Mouse (Mus musculus): ENCODE results near the gene Eif2s1. TPM values are rescaled to one million over a fixed set of nuclear protein-coding genes. Genes with fewer than 3 reads are reported as not detected.
"Not testable (repeated sequence)": the region's sequence is repeated elsewhere in the genome, so short reads cannot be mapped to it uniquely, and the experiment has no call there.

Gene Eif2s1
- polyA plus RNA-seq, 1 experiment = 8.6 TPM

DNA sequence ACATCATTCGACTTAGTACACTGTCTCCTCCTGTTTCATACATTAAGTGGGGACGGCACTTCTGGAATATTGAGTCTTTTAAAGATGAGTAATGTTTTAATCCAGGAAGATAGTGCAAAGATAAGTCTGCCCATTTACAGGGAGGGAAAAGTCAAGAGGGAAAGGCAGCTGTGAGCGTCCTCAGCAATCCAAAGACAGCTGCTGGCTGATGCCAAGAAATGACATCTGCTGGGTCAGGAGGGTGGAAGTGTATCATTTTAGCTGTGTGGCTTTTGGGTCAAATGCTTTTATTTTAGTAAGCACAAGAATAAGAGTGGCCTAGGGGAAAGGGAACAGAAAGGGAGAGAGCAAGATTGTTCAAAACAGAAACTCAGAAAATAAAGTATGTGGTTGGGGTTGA lies 60.4 kb downstream of the Eif2s1 start:
- no peak overlapping the region for H3K4me3 ChIP-seq (replicated peaks; ENCODE audit: extremely low read depth, low read depth, low read length)
- no peak for DNase-seq
- 61% methylated on average over 3 of the region's 3 CpGs for WGBS
- TF ChIP-seq CTCF (IDR thresholded peaks at IDR 0.05; ENCODE audit: insufficient read depth, low read length) = no peak
- no peak for TF ChIP-seq POLR2A (IDR thresholded peaks at IDR 0.05; ENCODE audit: borderline replicate concordance, extremely low read depth, low read depth, low read length)
- peaks cover 3% of the 10 kb centered on the region; the same call in 1 of the 2 replicates for H3K4me1 ChIP-seq (ENCODE audit: control insufficient read depth, insufficient read depth, low read length)

- not testable (repeated sequence) for DNase-seq; H3K4me1 ChIP-seq (ENCODE audit: control insufficient read depth, insufficient read depth, low read length); H3K4me3 ChIP-seq (replicated peaks; ENCODE audit: extremely low read depth, low read depth, low read length)
Measured at GRCm38 (mm10) chr12:78922977-78923376, 61.4 kb downstream of the Eif2s1 start.

GRCm38 (mm10) chr12:78923539-78924189 lies 62.0 kb downstream of the Eif2s1 start:
- TF ChIP-seq POLR2A (IDR thresholded peaks at IDR 0.05; ENCODE audit: borderline replicate concordance, extremely low read depth, low read depth, low read length) = no peak
- TF ChIP-seq CTCF (IDR thresholded peaks at IDR 0.05; ENCODE audit: insufficient read depth, low read length) = no peak

GRCm38 (mm10) chr12:78927287-78927686 lies 65.7 kb downstream of the Eif2s1 start:
- TF ChIP-seq POLR2A (IDR thresholded peaks at IDR 0.05; ENCODE audit: borderline replicate concordance, extremely low read depth, low read depth, low read length) (no peak), CTCF (IDR thresholded peaks at IDR 0.05; ENCODE audit: insufficient read depth, low read length) (no peak)

More at GRCm38 (mm10) chr12:78923539-78924189, 62.0 kb downstream of the Eif2s1 start:
- WGBS = 79% methylated on average over 7 of the region's 7 CpGs
- Histone ChIP-seq H3K4me3 (replicated peaks; ENCODE audit: extremely low read depth, low read depth, low read length) (no peak overlapping the region), H3K4me1 (ENCODE audit: control insufficient read depth, insufficient read depth, low read length) (no peaks in the 10 kb centered on the region; the same call in 1 of the 2 replicates)
- DNase-seq = no peak

GRCm38 (mm10) chr12:78929900-78930299 lies 68.3 kb downstream of the Eif2s1 start:
- 59% methylated on average over 1 of the region's 1 CpGs for WGBS
- TF ChIP-seq POLR2A (IDR thresholded peaks at IDR 0.05; ENCODE audit: borderline replicate concordance, extremely low read depth, low read depth, low read length) = no peak
- no peak for TF ChIP-seq CTCF (IDR thresholded peaks at IDR 0.05; ENCODE audit: insufficient read depth, low read length)
- Histone ChIP-seq H3K4me3 (replicated peaks; ENCODE audit: extremely low read depth, low read depth, low read length) (no peak overlapping the region), H3K4me1 (ENCODE audit: control insufficient read depth, insufficient read depth, low read length) (no peaks in the 10 kb centered on the region)
- no peak for DNase-seq

More at GRCm38 (mm10) chr12:78927287-78927686, 65.7 kb downstream of the Eif2s1 start:
- H3K4me1 ChIP-seq (ENCODE audit: control insufficient read depth, insufficient read depth, low read length) = no peaks in the 10 kb centered on the region
- H3K4me3 ChIP-seq (replicated peaks; ENCODE audit: extremely low read depth, low read depth, low read length) = no peak overlapping the region
- no peak for DNase-seq
- 57% methylated on average over 5 of the region's 5 CpGs for WGBS

DNA sequence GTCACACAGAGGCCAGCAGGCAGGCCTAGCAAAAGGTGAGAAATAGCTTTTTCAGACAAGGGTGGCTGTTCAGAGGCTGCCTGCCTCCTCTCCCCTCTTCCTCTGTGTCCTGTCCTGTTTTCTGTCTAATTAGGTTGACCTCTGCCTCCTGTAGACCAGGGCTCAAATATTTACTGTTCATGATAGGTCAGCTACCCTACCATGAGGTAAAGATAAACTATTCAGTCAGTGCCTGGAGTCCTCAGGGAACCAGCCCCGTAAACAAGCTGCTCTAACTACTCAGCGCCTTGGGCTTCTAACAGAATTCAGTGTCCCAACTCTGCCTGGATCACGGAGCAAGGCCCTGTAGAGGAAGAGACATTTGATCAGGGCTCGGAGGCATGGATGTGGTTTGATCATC lies 74.9 kb downstream of the Eif2s1 start:
- TF ChIP-seq CTCF (IDR thresholded peaks at IDR 0.05; ENCODE audit: insufficient read depth, low read length) (no peak), POLR2A (IDR thresholded peaks at IDR 0.05; ENCODE audit: borderline replicate concordance, extremely low read depth, low read depth, low read length) (no peak)
- Histone ChIP-seq H3K4me3 (replicated peaks; ENCODE audit: extremely low read depth, low read depth, low read length) (no peak overlapping the region), H3K4me1 (ENCODE audit: control insufficient read depth, insufficient read depth, low read length) (no peaks in the 10 kb centered on the region)
- no peak for DNase-seq
- 57% methylated on average over 4 of the region's 4 CpGs for WGBS

Other genes starting within 250 kb of the Eif2s1 start
- 0.07 and 0.25 TPM in 2 replicates for gene Fam71d, start 170.3 kb upstream of the Eif2s1 start, polyA plus RNA-seq (2012; rRNA removed)
- gene Mpp5, start 112.9 kb upstream of the Eif2s1 start, polyA plus RNA-seq (2012; rRNA removed) = 3.5 and 5.5 TPM in 2 replicates
- 5.9 and 15.5 TPM in 2 replicates for gene Atp6v1d, start 181 bp upstream of the Eif2s1 start, polyA plus RNA-seq (2012; rRNA removed)
- gene Plek2, start 45.1 kb downstream of the Eif2s1 start, polyA plus RNA-seq (2012; rRNA removed) = 0.35 and 1.4 TPM in 2 replicates
- gene Tmem229b, start 145.8 kb downstream of the Eif2s1 start, polyA plus RNA-seq (2012; rRNA removed) = 15.4 and 18.6 TPM in 2 replicates
- 8.9 and 9.3 TPM in 2 replicates for gene Plekhh1, start 167.3 kb downstream of the Eif2s1 start, polyA plus RNA-seq (2012; rRNA removed)
- 12.9 and 15.0 TPM in 2 replicates for gene Pigh, start 227.8 kb downstream of the Eif2s1 start, polyA plus RNA-seq (2012; rRNA removed)